Mouse (Mus musculus): Measurements from ENCODE around the gene Edf1. TPM values are rescaled to one million over a fixed set of nuclear protein-coding genes. Genes with fewer than 3 reads are reported as not detected.

Gene Edf1
- polyA plus RNA-seq, 1 experiment: 190 TPM

- Histone ChIP-seq H3K9me3 (ENCODE audit: control insufficient read depth, low read length) (peaks cover 27% of the 10 kb centered on the region), H3K36me3 (ENCODE audit: control insufficient read depth) (peaks cover 14% of the 10 kb centered on the region), H3K4me1 (ENCODE audit: control insufficient read depth) (peaks cover 50% of the 10 kb centered on the region), H3K27me3 (ENCODE audit: control insufficient read depth) (peaks cover 64% of the 10 kb centered on the region), H3K4me3 (replicated peaks) (no peak overlapping the region)
- TF ChIP-seq GATA1 (IDR thresholded peaks at IDR 0.05; ENCODE audit: low read length) (no peak), TAL1 (IDR thresholded peaks at IDR 0.05; ENCODE audit: low read length) (no peak)
Measured at GRCm38 (mm10) chr2:25578796-25579736, 21.4 kb downstream of the Edf1 start.

- no peak for TF ChIP-seq GATA1 (IDR thresholded peaks at IDR 0.05; ENCODE audit: low read length)
- no peak for TF ChIP-seq TAL1 (IDR thresholded peaks at IDR 0.05; ENCODE audit: low read length)
- peaks cover 23% of the 10 kb centered on the region for H3K36me3 ChIP-seq (ENCODE audit: control insufficient read depth)
- H3K9me3 ChIP-seq (ENCODE audit: control insufficient read depth, low read length): peaks cover 27% of the 10 kb centered on the region
- H3K4me3 ChIP-seq (replicated peaks): no peak overlapping the region
- H3K4me1 ChIP-seq (ENCODE audit: control insufficient read depth): peaks cover 42% of the 10 kb centered on the region
- H3K27me3 ChIP-seq (ENCODE audit: control insufficient read depth): peaks cover 63% of the 10 kb centered on the region
Measured at GRCm38 (mm10) chr2:25579737-25580460, 22.3 kb downstream of the Edf1 start.

GRCm38 (mm10) chr2:25580621-25581101 is 23.0 kb downstream of the Edf1 start:
- peaks cover 30% of the 10 kb centered on the region for H3K36me3 ChIP-seq (ENCODE audit: control insufficient read depth)
- no peak overlapping the region for H3K4me3 ChIP-seq (replicated peaks)
- peaks cover 27% of the 10 kb centered on the region for H3K9me3 ChIP-seq (ENCODE audit: control insufficient read depth, low read length)
- H3K4me1 ChIP-seq (ENCODE audit: control insufficient read depth): peaks cover 35% of the 10 kb centered on the region
- TF ChIP-seq TAL1 (IDR thresholded peaks at IDR 0.05; ENCODE audit: low read length) (no peak), GATA1 (IDR thresholded peaks at IDR 0.05; ENCODE audit: low read length) (no peak)
- peaks cover 58% of the 10 kb centered on the region for H3K27me3 ChIP-seq (ENCODE audit: control insufficient read depth)

GRCm38 (mm10) chr2:25581294-25581864 is 23.7 kb downstream of the Edf1 start, which contains the start of gene Ajm1:
Gene Ajm1 (minus strand): TSS chr2:25581757.
- Histone ChIP-seq H3K9me3 (ENCODE audit: control insufficient read depth, low read length) (peaks cover 27% of the 10 kb centered on the region), H3K4me3 (replicated peaks) (no peak within 1 kb of the TSS), H3K27me3 (ENCODE audit: control insufficient read depth) (peaks cover 51% of the 10 kb centered on the region), H3K4me1 (ENCODE audit: control insufficient read depth) (peaks cover 30% of the 10 kb centered on the region), H3K36me3 (ENCODE audit: control insufficient read depth) (peaks cover 33% of the 10 kb centered on the region)
- TF ChIP-seq GATA1 (IDR thresholded peaks at IDR 0.05; ENCODE audit: low read length): no peak
- no peak for TF ChIP-seq TAL1 (IDR thresholded peaks at IDR 0.05; ENCODE audit: low read length)

GRCm38 (mm10) chr2:25581901-25582301 is 24.3 kb downstream of the Edf1 start:
- Histone ChIP-seq H3K27me3 (ENCODE audit: control insufficient read depth) (peaks cover 46% of the 10 kb centered on the region), H3K9me3 (ENCODE audit: control insufficient read depth, low read length) (peaks cover 25% of the 10 kb centered on the region), H3K4me3 (replicated peaks) (no peak overlapping the region), H3K36me3 (ENCODE audit: control insufficient read depth) (peaks cover 38% of the 10 kb centered on the region), H3K4me1 (ENCODE audit: control insufficient read depth) (peaks cover 30% of the 10 kb centered on the region)
- TF ChIP-seq GATA1 (IDR thresholded peaks at IDR 0.05; ENCODE audit: low read length) (no peak), TAL1 (IDR thresholded peaks at IDR 0.05; ENCODE audit: low read length) (no peak)

GRCm38 (mm10) chr2:25582466-25583119 is 24.9 kb downstream of the Edf1 start:
- Histone ChIP-seq H3K36me3 (ENCODE audit: control insufficient read depth) (peaks cover 45% of the 10 kb centered on the region), H3K4me1 (ENCODE audit: control insufficient read depth) (peaks cover 28% of the 10 kb centered on the region), H3K4me3 (replicated peaks) (no peak overlapping the region), H3K9me3 (ENCODE audit: control insufficient read depth, low read length) (peaks cover 18% of the 10 kb centered on the region), H3K27me3 (ENCODE audit: control insufficient read depth) (peaks cover 39% of the 10 kb centered on the region)
- no peak for TF ChIP-seq TAL1 (IDR thresholded peaks at IDR 0.05; ENCODE audit: low read length)

GRCm38 (mm10) chr2:25583120-25583481 is 25.5 kb downstream of the Edf1 start:
- Histone ChIP-seq H3K36me3 (ENCODE audit: control insufficient read depth) (peaks cover 50% of the 10 kb centered on the region), H3K27me3 (ENCODE audit: control insufficient read depth) (peaks cover 34% of the 10 kb centered on the region), H3K9me3 (ENCODE audit: control insufficient read depth, low read length) (peaks cover 14% of the 10 kb centered on the region), H3K4me1 (ENCODE audit: control insufficient read depth) (peaks cover 24% of the 10 kb centered on the region), H3K4me3 (replicated peaks) (no peak overlapping the region)
- TF ChIP-seq GATA1 (IDR thresholded peaks at IDR 0.05; ENCODE audit: low read length): no peak
- TF ChIP-seq TAL1 (IDR thresholded peaks at IDR 0.05; ENCODE audit: low read length): no peak

- TF ChIP-seq TAL1 (IDR thresholded peaks at IDR 0.05; ENCODE audit: low read length) (no peak), GATA1 (IDR thresholded peaks at IDR 0.05; ENCODE audit: low read length) (no peak)
- H3K4me3 ChIP-seq (replicated peaks): no peak overlapping the region
- peaks cover 22% of the 10 kb centered on the region for H3K4me1 ChIP-seq (ENCODE audit: control insufficient read depth)
- peaks cover 9% of the 10 kb centered on the region for H3K9me3 ChIP-seq (ENCODE audit: control insufficient read depth, low read length)
- peaks cover 29% of the 10 kb centered on the region for H3K27me3 ChIP-seq (ENCODE audit: control insufficient read depth)
- H3K36me3 ChIP-seq (ENCODE audit: control insufficient read depth): peaks cover 55% of the 10 kb centered on the region
Measured at GRCm38 (mm10) chr2:25583571-25583970, 25.9 kb downstream of the Edf1 start.
